Mouse (Mus musculus) neural tube, embryonic 12.5 days (tissue): ENCODE measurements around the gene 1700020N15Rik. TPM values are rescaled to one million over a fixed set of nuclear protein-coding genes. Genes with fewer than 3 reads are reported as not detected.
"Not testable (repeated sequence)": the region's sequence is repeated elsewhere in the genome, so short reads cannot be mapped to it uniquely, and the experiment has no call there.

Source experiments
- ATAC-seq: fragments of 200-750 bp; cut with Nextera tagmentation; 2 replicates; pipeline ENCODE4 v1.8.0; 2017; ENCODE audit warnings: low read depth, mild to moderate bottlenecking, moderate TSS enrichment, moderate library complexity; ENCODE audit not compliant: low FRiP score
- H3K27ac ChIP-seq: fragments of 300-500 bp; sonication (generic); 2 replicates; pipeline ENCODE4 v1.5.1; 2016
- H3K27me3 ChIP-seq: fragments of 300-500 bp; sonication (generic); replicated peaks from 2 replicates; pipeline ENCODE4 v1.6.1; 2016; ENCODE audit warnings: mild to moderate bottlenecking
- H3K36me3 ChIP-seq: fragments of 300-500 bp; sonication (generic); 2 replicates; pipeline ENCODE4 v1.6.1; 2016; ENCODE audit warnings: mild to moderate bottlenecking
- H3K4me1 ChIP-seq: fragments of 300-500 bp; sonication (generic); 2 replicates; pipeline ENCODE4 v1.6.1; 2016
- H3K4me2 ChIP-seq: fragments of 300-500 bp; sonication (generic); replicated peaks from 2 replicates; pipeline ENCODE4 v1.6.1; 2016; ENCODE audit warnings: mild to moderate bottlenecking
- H3K4me3 ChIP-seq: fragments of 300-500 bp; sonication (generic); 2 replicates; pipeline ENCODE4 v1.5.1; 2016
- H3K9ac ChIP-seq: fragments of 300-500 bp; sonication (generic); 2 replicates; pipeline ENCODE4 v1.6.1; 2016; ENCODE audit warnings: mild to moderate bottlenecking
- H3K9me3 ChIP-seq: fragments of 300-500 bp; sonication (generic); 2 replicates; pipeline ENCODE4 v1.6.1; 2016; ENCODE audit warnings: mild to moderate bottlenecking
- WGBS: fragments of 180-500 bp; shearing (Covaris S2); methylation state at CpG from one replicate; pipeline ENCODE4 v1.1.7; 2016; 5-methylcytosine and 5-hydroxymethylcytosine counted together
- polyA plus RNA-seq: library from polyadenylated mRNA; unstranded; fragments of >200 nt; fragmentation: Nextera tagmentation; extraction: Ambion mirVana; gene quantifications from 2 replicates; pipeline ENCODE4 v1.2.1, GENCODE M21; 2016

The 1700020N15Rik gene
- polyA plus RNA-seq: not detected in 2 replicates

DNA sequence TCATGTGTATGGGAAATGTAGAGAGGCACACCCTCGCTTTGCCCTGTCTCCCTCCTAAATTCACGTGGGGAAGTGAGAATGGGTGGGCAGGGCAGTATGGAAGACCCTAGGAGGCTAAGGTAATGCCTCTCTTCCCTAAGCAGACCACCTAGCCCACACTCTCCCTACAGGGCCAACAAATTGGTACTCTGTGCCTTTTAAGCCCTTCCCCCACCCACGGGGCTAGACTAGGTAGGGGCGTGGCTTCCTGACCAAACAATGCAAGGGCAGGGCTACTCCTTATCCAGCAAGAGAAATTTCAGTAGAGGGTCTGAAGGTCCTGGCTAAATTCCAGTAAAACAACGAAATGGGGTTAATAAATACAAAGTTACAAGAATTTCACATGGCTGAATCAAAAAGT is at the start of gene 1700020N15Rik:
TSS of gene 1700020N15Rik (plus strand) at position 301 of the 400 bp plus-strand sequence.
- ATAC-seq, H3K36me3 ChIP-seq: not testable (repeated sequence)

DNA sequence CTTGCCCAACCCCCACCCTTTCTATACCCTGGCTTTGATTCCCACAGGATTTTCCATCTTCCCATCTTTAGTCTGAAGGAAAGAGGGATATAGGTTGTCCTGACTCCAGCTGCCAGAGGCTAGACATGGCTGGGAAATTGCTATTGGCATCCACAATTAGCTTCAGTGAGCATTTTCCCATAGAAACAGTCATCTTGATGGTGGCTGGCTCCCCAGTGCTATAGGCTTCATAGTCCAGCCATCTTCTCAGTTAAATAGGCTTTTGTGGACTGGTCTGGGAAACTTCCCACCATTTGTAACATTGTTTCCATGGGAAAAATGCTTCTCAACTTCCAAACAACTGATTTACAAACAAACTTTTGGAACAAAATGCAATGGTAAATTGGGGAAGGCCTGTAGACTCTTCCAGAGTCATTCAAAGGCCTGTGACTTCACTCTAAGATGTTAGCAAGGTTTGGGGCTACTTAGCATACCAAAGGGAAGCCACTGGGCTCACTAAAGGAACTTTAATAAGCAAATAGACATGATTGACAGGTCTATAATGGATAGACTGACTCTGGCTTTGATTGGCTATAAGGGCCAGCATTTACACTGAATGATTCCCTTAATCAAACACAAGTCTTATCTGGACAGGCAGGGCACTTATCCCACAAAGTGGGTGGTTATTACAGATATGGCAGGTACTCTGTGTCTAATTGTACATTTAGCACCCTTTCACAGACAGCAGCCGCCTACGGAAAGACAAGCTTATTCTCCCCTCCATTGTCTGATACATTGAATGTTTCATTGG is 31.9 kb downstream of the 1700020N15Rik start:
- H3K27ac ChIP-seq: no peak overlapping the region
- no peaks in the 10 kb centered on the region for H3K9me3 ChIP-seq
- H3K36me3 ChIP-seq: no peaks in the 10 kb centered on the region
- no peak for ATAC-seq
- WGBS: 66% methylated on average over 2 of the region's 2 CpGs
- no peaks in the 10 kb centered on the region for H3K4me1 ChIP-seq
- H3K4me2 ChIP-seq: no peak overlapping the region
- no peaks in the 10 kb centered on the region for H3K27me3 ChIP-seq
- H3K9ac ChIP-seq: no peak overlapping the region
- no peak overlapping the region for H3K4me3 ChIP-seq

More for the DNA sequence above, at the start of gene 1700020N15Rik:
- H3K4me2 ChIP-seq, H3K9me3 ChIP-seq, H3K4me3 ChIP-seq, H3K4me1 ChIP-seq, H3K27me3 ChIP-seq, H3K9ac ChIP-seq, H3K27ac ChIP-seq: not testable (repeated sequence)
- WGBS: 72% methylated on average over 5 of the region's 5 CpGs
